Mouse (Mus musculus) C2C12 (cell line): ENCODE measurements around the gene Maged1. TPM values are rescaled to one million over a fixed set of nuclear protein-coding genes. Genes with fewer than 3 reads are reported as not detected.

ENCODE experiments used
- H3K27me3 ChIP-seq: one replicate; pipeline ENCODE4 v1.6.1; 2011; ENCODE audit not compliant: control insufficient read depth, insufficient read depth, insufficient read length
- H3K36me3 ChIP-seq: one replicate; pipeline ENCODE4 v1.6.1; 2011; ENCODE audit not compliant: control insufficient read depth, insufficient read depth
- H3K4me3 ChIP-seq: one replicate; pipeline ENCODE4 v1.5.1; 2011; ENCODE audit warnings: mild to moderate bottlenecking, control low read depth; ENCODE audit not compliant: poor library complexity, insufficient read depth, severe bottlenecking
- H3K79me2 ChIP-seq: one replicate; pipeline ENCODE4 v1.6.1; 2011; ENCODE audit not compliant: control insufficient read depth, insufficient read depth
- H3K79me3 ChIP-seq: one replicate; pipeline ENCODE4 v1.6.1; 2011; ENCODE audit warnings: low read depth, control low read depth
- H3ac ChIP-seq: one replicate; pipeline ENCODE3; 2011; ENCODE audit warnings: low read depth; ENCODE audit not compliant: control insufficient read depth, insufficient read length
- CEBPB ChIP-seq: IDR thresholded peaks from one replicate; pipeline ENCODE4 v1.6.1; 2011; ENCODE audit warnings: low read depth, mild to moderate bottlenecking, control low read depth, moderate library complexity
- CTCF ChIP-seq: IDR thresholded peaks from one replicate; pipeline ENCODE4 v1.5.1; 2011; ENCODE audit not compliant: control insufficient read depth, insufficient read depth, insufficient read length
- FOSL1 ChIP-seq: IDR thresholded peaks from one replicate; pipeline ENCODE4 v1.8.0; 2011; ENCODE audit warnings: mild to moderate bottlenecking, low read length; ENCODE audit not compliant: poor library complexity, insufficient read depth, severe bottlenecking
- MAX ChIP-seq: IDR thresholded peaks from one replicate; pipeline ENCODE4 v1.6.1; 2011; ENCODE audit warnings: mild to moderate bottlenecking, control low read depth
- MYOD1 ChIP-seq: IDR thresholded peaks from one replicate; pipeline ENCODE4 v1.6.1; 2011; ENCODE audit warnings: low read depth; ENCODE audit not compliant: control insufficient read depth, insufficient read length
- MYOG ChIP-seq: IDR thresholded peaks from one replicate; pipeline ENCODE4 v1.6.1; 2011; ENCODE audit not compliant: control insufficient read depth, insufficient read length; ENCODE audit errors: extremely low read depth
- USF1 ChIP-seq: IDR thresholded peaks from one replicate; pipeline ENCODE4 v1.6.1; 2011; ENCODE audit warnings: low read depth, mild to moderate bottlenecking, control low read depth, moderate library complexity
- polyA plus RNA-seq: library from polyadenylated mRNA; unstranded; fragments of >200 nt; fragmentation: generic; extraction: Trizol; gene quantifications from one replicate; pipeline ENCODE4 v1.2.1, GENCODE M21; 2012; ENCODE audit warnings: missing spikeins

Maged1 gene
- polyA plus RNA-seq, 1 experiment: 235 TPM

DNA sequence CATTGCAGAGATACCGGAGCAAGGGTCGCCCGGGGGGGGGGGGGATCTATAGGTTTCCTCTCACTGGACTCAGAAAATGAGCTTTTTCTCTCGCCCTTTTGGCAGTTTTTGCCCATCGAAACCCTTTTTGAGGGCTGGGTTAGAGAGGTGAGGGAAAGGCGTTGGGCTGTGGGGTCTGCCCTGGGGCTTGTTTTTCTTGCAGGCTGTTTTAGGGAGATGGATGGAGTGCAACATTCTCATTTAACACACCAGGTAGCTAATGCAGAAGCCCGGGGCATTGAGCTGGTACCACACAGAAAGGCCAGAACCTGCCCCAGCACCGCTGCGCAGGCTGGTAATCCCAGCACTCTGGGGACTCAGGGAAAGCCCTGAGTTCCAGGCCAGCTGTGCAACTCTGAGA lies 593 bp upstream of the Maged1 start:
- peak overlapping the region; percentile 14 for H3K4me3 ChIP-seq
- peaks cover 18% of the 10 kb centered on the region for H3K36me3 ChIP-seq
- H3K79me2 ChIP-seq: peaks cover 28% of the 10 kb centered on the region
- no peaks in the 10 kb centered on the region for H3K27me3 ChIP-seq
- TF ChIP-seq MAX: no peak
- TF ChIP-seq CEBPB: no peak
- TF ChIP-seq USF1: no peak
- no peak for TF ChIP-seq MYOG
- TF ChIP-seq FOSL1: no peak
- TF ChIP-seq MYOD1: no peak
- no peak for TF ChIP-seq CTCF
- H3K79me3 ChIP-seq: no peaks in the 10 kb centered on the region
- H3ac ChIP-seq: no peak overlapping the region

- H3K79me2 ChIP-seq: peaks cover 28% of the 10 kb centered on the region
- H3K4me3 ChIP-seq: peak overlapping the region; percentile 48
- H3ac ChIP-seq: peak overlapping the region; percentile 69
- H3K36me3 ChIP-seq: peaks cover 29% of the 10 kb centered on the region
- TF ChIP-seq MYOG (no peak), FOSL1 (no peak), CEBPB (no peak), MAX (no peak), USF1 (no peak), CTCF (no peak), MYOD1 (no peak)
- H3K27me3 ChIP-seq: no peaks in the 10 kb centered on the region
- H3K79me3 ChIP-seq: no peaks in the 10 kb centered on the region
Observed at GRCm38 (mm10) chrX:94541206-94541605, 737 bp downstream of the Maged1 start.

- Histone ChIP-seq H3K79me3 (no peaks in the 10 kb centered on the region), H3ac (peak overlapping the region; percentile 69), H3K27me3 (no peaks in the 10 kb centered on the region), H3K36me3 (peaks cover 34% of the 10 kb centered on the region), H3K79me2 (peaks cover 28% of the 10 kb centered on the region), H3K4me3 (peak overlapping the region; percentile 48)
- TF ChIP-seq MYOG (no peak), CTCF (no peak), CEBPB (no peak), FOSL1 (no peak)
Observed at GRCm38 (mm10) chrX:94540341-94541201, 1.4 kb downstream of the Maged1 start.

DNA sequence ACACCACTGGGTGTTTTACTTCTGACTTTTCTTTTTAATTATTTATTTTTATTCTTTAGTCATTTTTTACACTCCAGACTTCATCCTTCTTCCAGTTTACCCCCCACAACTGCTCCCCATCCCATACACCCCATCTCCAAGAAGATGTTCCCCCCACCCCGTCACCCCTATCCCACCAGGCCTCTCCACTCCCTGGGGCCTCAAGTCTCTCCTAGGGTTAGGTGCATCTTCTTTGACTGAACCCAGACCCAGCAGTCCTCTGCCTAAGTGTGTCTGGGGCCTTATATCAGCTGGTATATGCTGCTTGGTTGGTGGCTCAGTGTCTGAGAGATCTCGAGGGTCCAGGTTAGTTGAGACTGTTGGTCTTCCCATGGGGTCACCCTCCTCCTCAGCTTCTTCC lies 7.6 kb downstream of the Maged1 start:
- Histone ChIP-seq H3K4me3 (no peak overlapping the region), H3ac (no peak overlapping the region), H3K79me3 (no peaks in the 10 kb centered on the region), H3K27me3 (no peaks in the 10 kb centered on the region), H3K36me3 (peaks cover 35% of the 10 kb centered on the region), H3K79me2 (peaks cover 4% of the 10 kb centered on the region)
- TF ChIP-seq MYOD1 (no peak), CTCF (no peak), FOSL1 (no peak), USF1 (no peak), MAX (no peak), MYOG (no peak), CEBPB (no peak)

- no peaks in the 10 kb centered on the region for H3K27me3 ChIP-seq
- no peak for TF ChIP-seq CEBPB
- no peak for TF ChIP-seq FOSL1
- no peak overlapping the region for H3K4me3 ChIP-seq
- no peaks in the 10 kb centered on the region for H3K79me3 ChIP-seq
- H3K79me2 ChIP-seq: no peaks in the 10 kb centered on the region
- peaks cover 3% of the 10 kb centered on the region for H3K36me3 ChIP-seq
- H3ac ChIP-seq: no peak overlapping the region
Observed at GRCm38 (mm10) chrX:94530301-94530700, 11.6 kb downstream of the Maged1 start.

GRCm38 (mm10) chrX:94522166-94522565 lies 19.8 kb downstream of the Maged1 start:
- H3K79me3 ChIP-seq: no peaks in the 10 kb centered on the region
- H3ac ChIP-seq: no peak overlapping the region
- no peaks in the 10 kb centered on the region for H3K79me2 ChIP-seq
- H3K27me3 ChIP-seq: no peaks in the 10 kb centered on the region
- no peak overlapping the region for H3K4me3 ChIP-seq
- H3K36me3 ChIP-seq: no peaks in the 10 kb centered on the region
- TF ChIP-seq USF1 (no peak), MAX (no peak), CEBPB (no peak), CTCF (no peak), MYOG (no peak), FOSL1 (no peak), MYOD1 (no peak)
